Mouse (Mus musculus): ENCODE results near the gene Rhbdl3. TPM values are rescaled to one million over a fixed set of nuclear protein-coding genes. Genes with fewer than 3 reads are reported as not detected.
"Not testable (repeated sequence)": the region's sequence is repeated elsewhere in the genome, so short reads cannot be mapped to it uniquely, and the experiment has no call there.

Gene Rhbdl3
- polyA plus RNA-seq, 1 experiment, result 2.8 TPM

DNA sequence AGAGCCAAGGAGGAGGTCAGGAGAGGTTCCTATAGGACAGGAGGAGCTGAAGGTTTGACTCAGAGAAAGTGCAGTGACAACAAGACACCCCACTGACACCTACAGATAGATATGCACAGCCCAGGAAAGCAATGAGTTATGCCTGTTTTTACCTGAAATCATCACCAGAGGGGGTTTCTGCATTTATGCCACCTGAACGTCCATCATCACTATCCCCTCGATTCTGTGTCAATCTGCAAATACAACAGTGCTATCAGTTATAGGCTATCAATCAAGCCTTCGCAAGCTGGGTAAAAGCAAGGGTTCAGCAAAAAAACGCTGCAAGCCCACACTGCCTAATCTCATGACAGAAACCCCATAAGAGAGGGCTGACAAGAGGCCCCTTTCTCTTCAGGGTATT is 75.9 kb downstream of the Rhbdl3 start:
- no peaks in the 10 kb centered on the region for H3K4me1 ChIP-seq (ENCODE audit: control insufficient read depth, insufficient read depth, low read length)
- 60% methylated on average over 4 of the region's 4 CpGs for WGBS
- H3K4me3 ChIP-seq (ENCODE audit: insufficient read depth, low read depth, low read length), result no peak overlapping the region
- no peaks in the 10 kb centered on the region; the same call in 1 of the 2 replicates for H3K36me3 ChIP-seq (ENCODE audit: control insufficient read depth, insufficient read depth, low read length)
- no peak overlapping the region for H3K27ac ChIP-seq (ENCODE audit: insufficient read depth, low read depth, low read length)
- no peak for TF ChIP-seq CTCF (conservative IDR thresholded peaks at IDR 0.05; ENCODE audit: insufficient read depth, insufficient read length, low read depth, low read length)
- TF ChIP-seq POLR2A (IDR thresholded peaks at IDR 0.05; ENCODE audit: low read depth, low read length), result no peak
- no peaks in the 10 kb centered on the region for H3K27me3 ChIP-seq (replicated peaks; ENCODE audit: control insufficient read depth, insufficient read depth, low read length)
- no peak for DNase-seq

DNA sequence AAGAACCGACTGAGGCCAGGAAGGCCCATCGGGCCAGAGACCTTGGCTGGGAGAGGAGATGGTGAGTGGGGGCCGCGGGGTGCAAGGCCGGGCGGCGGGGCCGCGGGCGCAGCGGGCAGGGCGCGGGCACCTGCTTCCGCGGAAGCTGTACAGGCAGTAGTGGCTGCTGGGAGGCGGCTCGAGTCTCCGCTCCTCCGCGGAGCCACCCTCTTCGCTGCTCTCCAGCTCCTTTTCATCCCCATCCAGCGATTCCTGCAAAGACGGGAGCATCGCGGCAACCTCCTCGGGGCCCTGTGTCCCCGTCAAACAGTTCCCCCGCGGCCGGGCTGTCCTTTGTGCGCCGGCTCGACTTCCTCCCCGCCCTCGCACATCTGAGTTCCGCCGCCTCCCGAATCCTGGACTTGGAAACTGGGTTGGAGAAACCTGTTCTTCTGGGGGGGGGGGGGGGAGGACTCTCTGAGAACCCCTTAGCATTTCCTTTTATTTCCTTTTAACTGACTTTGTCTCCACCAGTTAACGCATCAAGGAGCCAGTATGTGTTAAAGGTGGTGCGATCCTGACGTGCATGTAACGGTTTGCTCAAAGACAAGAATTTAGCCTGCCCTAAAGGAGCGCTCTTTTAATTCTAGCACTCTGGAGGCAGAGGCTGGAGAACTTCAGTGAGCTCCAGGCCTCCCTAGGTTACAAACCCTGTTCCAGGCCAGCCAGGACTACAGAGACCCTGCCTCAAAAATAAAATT is 77.2 kb downstream of the Rhbdl3 start, which contains the start of gene 5730455P16Rik:
Gene 5730455P16Rik (minus strand): TSS at position 323 of the 740 bp plus-strand sequence.
- Histone ChIP-seq H3K4me1 (ENCODE audit: control insufficient read depth, insufficient read depth, low read length) (peaks cover 3% of the 10 kb centered on the region; the same call in 1 of the 2 replicates), H3K27ac (ENCODE audit: insufficient read depth, low read depth, low read length) (no peak within 1 kb of the TSS), H3K36me3 (ENCODE audit: control insufficient read depth, insufficient read depth, low read length) (no peaks in the 10 kb centered on the region; the same call in 1 of the 2 replicates), H3K4me3 (ENCODE audit: insufficient read depth, low read depth, low read length) (peak within 1 kb of the TSS; percentile 71), H3K27me3 (replicated peaks; ENCODE audit: control insufficient read depth, insufficient read depth, low read length) (no peaks in the 10 kb centered on the region)
- DNase-seq, result peak; percentile 87
- TF ChIP-seq POLR2A (IDR thresholded peaks at IDR 0.05; ENCODE audit: low read depth, low read length) (no peak), CTCF (conservative IDR thresholded peaks at IDR 0.05; ENCODE audit: insufficient read depth, insufficient read length, low read depth, low read length) (no peak)
- WGBS, result under 1% methylated on average over 43 of the region's 43 CpGs

GRCm38 (mm10) chr11:80378452-80379068 is 77.8 kb downstream of the Rhbdl3 start:
- not testable (repeated sequence) for H3K4me3 ChIP-seq (ENCODE audit: insufficient read depth, low read depth, low read length)

GRCm38 (mm10) chr11:80379184-80379583 is 78.5 kb downstream of the Rhbdl3 start:
- not testable (repeated sequence) for H3K4me1 ChIP-seq (ENCODE audit: control insufficient read depth, insufficient read depth, low read length); H3K27me3 ChIP-seq (replicated peaks; ENCODE audit: control insufficient read depth, insufficient read depth, low read length); H3K27ac ChIP-seq (ENCODE audit: insufficient read depth, low read depth, low read length); DNase-seq; H3K36me3 ChIP-seq (ENCODE audit: control insufficient read depth, insufficient read depth, low read length); H3K4me3 ChIP-seq (ENCODE audit: insufficient read depth, low read depth, low read length)
- WGBS, result 96% methylated on average over 7 of the region's 7 CpGs

More at GRCm38 (mm10) chr11:80378452-80379068, 77.8 kb downstream of the Rhbdl3 start:
- H3K4me1 ChIP-seq (ENCODE audit: control insufficient read depth, insufficient read depth, low read length); H3K27me3 ChIP-seq (replicated peaks; ENCODE audit: control insufficient read depth, insufficient read depth, low read length); H3K27ac ChIP-seq (ENCODE audit: insufficient read depth, low read depth, low read length); H3K36me3 ChIP-seq (ENCODE audit: control insufficient read depth, insufficient read depth, low read length); DNase-seq: not testable (repeated sequence)
- WGBS, result 72% methylated on average over 2 of the region's 2 CpGs

DNA sequence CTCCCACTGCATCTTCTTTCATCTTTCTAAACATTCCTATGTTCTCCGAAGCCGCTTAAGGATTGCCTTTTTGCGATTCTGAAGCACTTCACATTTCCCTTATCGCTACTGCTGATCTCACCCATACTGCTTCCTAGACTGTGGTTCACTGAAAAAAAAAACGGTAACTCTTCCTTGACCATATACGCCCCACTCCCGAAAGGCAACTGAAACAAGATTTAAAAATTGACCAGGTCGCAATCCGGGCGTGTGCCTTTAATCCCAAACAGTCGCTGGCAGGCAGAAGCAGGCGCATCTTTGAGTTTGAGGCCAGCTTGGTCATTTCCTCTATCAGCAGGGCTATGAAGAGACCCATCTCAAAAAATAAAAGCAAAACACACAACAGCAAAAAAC is 81.9 kb downstream of the Rhbdl3 start:
- Histone ChIP-seq H3K27me3 (replicated peaks; ENCODE audit: control insufficient read depth, insufficient read depth, low read length) (no peaks in the 10 kb centered on the region), H3K27ac (ENCODE audit: insufficient read depth, low read depth, low read length) (peak overlapping the region; percentile 80), H3K4me3 (ENCODE audit: insufficient read depth, low read depth, low read length) (peak overlapping the region; percentile 82), H3K4me1 (ENCODE audit: control insufficient read depth, insufficient read depth, low read length) (peaks cover 14% of the 10 kb centered on the region), H3K36me3 (ENCODE audit: control insufficient read depth, insufficient read depth, low read length) (peaks cover 4% of the 10 kb centered on the region; the same call in 1 of the 2 replicates)
- WGBS, result under 1% methylated on average over 12 of the region's 12 CpGs
- no peak for DNase-seq
- TF ChIP-seq POLR2A (IDR thresholded peaks at IDR 0.05; ENCODE audit: low read depth, low read length) (no peak), CTCF (conservative IDR thresholded peaks at IDR 0.05; ENCODE audit: insufficient read depth, insufficient read length, low read depth, low read length) (no peak)

DNA sequence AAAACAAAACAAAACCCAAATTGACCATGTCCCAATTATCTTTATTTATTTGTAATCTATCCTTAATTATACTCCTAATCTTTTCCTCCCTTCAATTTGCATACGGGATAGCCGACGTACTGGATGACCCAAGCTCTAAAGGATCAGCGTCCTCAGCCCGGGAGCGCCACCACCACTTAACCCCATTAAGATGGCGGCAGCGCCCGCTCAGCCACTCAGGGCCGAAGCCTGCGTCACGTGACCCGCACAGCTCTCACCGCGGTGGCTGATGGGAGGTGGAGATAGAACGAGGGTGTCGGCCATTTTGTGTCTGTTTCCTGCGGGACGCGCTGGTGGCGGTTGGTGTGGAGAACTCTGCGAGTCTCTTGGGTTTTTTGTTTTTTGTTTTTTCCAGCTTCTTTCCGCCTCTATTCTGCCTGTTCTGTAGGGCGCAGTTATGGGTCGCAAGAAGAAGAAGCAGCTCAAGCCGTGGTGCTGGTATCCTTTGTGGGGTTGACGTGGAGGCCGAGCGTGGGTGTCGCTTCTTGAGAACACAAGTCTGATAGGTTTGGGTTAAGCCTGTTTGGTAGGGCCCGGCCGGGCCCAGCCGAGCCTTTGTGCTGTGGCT is 82.4 kb downstream of the Rhbdl3 start, which contains the start of gene Zfp207:
Gene Zfp207 (plus strand): TSS at position 261 of the 607 bp plus-strand sequence.
- H3K36me3 ChIP-seq (ENCODE audit: control insufficient read depth, insufficient read depth, low read length), result peaks cover 5% of the 10 kb centered on the region; the same call in 1 of the 2 replicates
- no peaks in the 10 kb centered on the region for H3K27me3 ChIP-seq (replicated peaks; ENCODE audit: control insufficient read depth, insufficient read depth, low read length)
- peak within 1 kb of the TSS; percentile 84 for H3K27ac ChIP-seq (ENCODE audit: insufficient read depth, low read depth, low read length)
- H3K4me1 ChIP-seq (ENCODE audit: control insufficient read depth, insufficient read depth, low read length), result peaks cover 14% of the 10 kb centered on the region
- no peak for TF ChIP-seq CTCF (conservative IDR thresholded peaks at IDR 0.05; ENCODE audit: insufficient read depth, insufficient read length, low read depth, low read length)
- peak; percentile 87 for TF ChIP-seq POLR2A (IDR thresholded peaks at IDR 0.05; ENCODE audit: low read depth, low read length)
- DNase-seq, result peak; percentile 99
- peak within 1 kb of the TSS; percentile 82 for H3K4me3 ChIP-seq (ENCODE audit: insufficient read depth, low read depth, low read length)
- WGBS, result under 1% methylated on average over 33 of the region's 33 CpGs

- WGBS, result under 1% methylated on average over 20 of the region's 20 CpGs
These were observed 82.9 kb downstream of the Rhbdl3 start for GRCm38 (mm10) chr11:80383626-80384046.

More at GRCm38 (mm10) chr11:80383626-80384046, 82.9 kb downstream of the Rhbdl3 start:
- peak overlapping the region; percentile 84 for H3K27ac ChIP-seq (ENCODE audit: insufficient read depth, low read depth, low read length)
- peaks cover 14% of the 10 kb centered on the region for H3K4me1 ChIP-seq (ENCODE audit: control insufficient read depth, insufficient read depth, low read length)
- TF ChIP-seq CTCF (conservative IDR thresholded peaks at IDR 0.05; ENCODE audit: insufficient read depth, insufficient read length, low read depth, low read length), result no peak
- no peak for TF ChIP-seq POLR2A (IDR thresholded peaks at IDR 0.05; ENCODE audit: low read depth, low read length)
- no peak for DNase-seq
- H3K4me3 ChIP-seq (ENCODE audit: insufficient read depth, low read depth, low read length), result peak overlapping the region; percentile 82
- H3K27me3 ChIP-seq (replicated peaks; ENCODE audit: control insufficient read depth, insufficient read depth, low read length), result no peaks in the 10 kb centered on the region
- peaks cover 5% of the 10 kb centered on the region; the same call in 1 of the 2 replicates for H3K36me3 ChIP-seq (ENCODE audit: control insufficient read depth, insufficient read depth, low read length)

Measured in kidney, adult 2 months (tissue).